Mouse (Mus musculus) cerebellum, adult 2 months (tissue): ENCODE results near the gene Hoxd4.

Experiments
- CTCF ChIP-seq: fragments of 200-500 bp; IDR thresholded peaks from 2 replicates; pipeline ENCODE4 v1.5.1; 2011; ENCODE audit warnings: low read depth, mild to moderate bottlenecking, control low read depth, low read length, moderate library complexity, borderline replicate concordance; ENCODE audit not compliant: insufficient read depth
- POLR2A ChIP-seq: fragments of 200-500 bp; IDR thresholded peaks from 2 replicates; pipeline ENCODE4 v1.6.1; 2011; ENCODE audit warnings: low read length, control low read depth, borderline replicate concordance; ENCODE audit not compliant: insufficient read depth

GRCm38 (mm10) chr2:74747006-74747405 lies 35.3 kb downstream of the Hoxd4 start:
- TF ChIP-seq POLR2A (no peak), CTCF (no peak)
